Mouse (Mus musculus) 3134 (cell line): ENCODE results near the gene Lyrm4.

Experiments used
- DNase-seq: peaks from one replicate; pipeline ENCODE4 v3.0.0-alpha.2; 2011; ENCODE audit warnings: low spot score; ENCODE audit not compliant: insufficient read length; ENCODE audit errors: extremely low read depth

Lyrm4 gene

DNA sequence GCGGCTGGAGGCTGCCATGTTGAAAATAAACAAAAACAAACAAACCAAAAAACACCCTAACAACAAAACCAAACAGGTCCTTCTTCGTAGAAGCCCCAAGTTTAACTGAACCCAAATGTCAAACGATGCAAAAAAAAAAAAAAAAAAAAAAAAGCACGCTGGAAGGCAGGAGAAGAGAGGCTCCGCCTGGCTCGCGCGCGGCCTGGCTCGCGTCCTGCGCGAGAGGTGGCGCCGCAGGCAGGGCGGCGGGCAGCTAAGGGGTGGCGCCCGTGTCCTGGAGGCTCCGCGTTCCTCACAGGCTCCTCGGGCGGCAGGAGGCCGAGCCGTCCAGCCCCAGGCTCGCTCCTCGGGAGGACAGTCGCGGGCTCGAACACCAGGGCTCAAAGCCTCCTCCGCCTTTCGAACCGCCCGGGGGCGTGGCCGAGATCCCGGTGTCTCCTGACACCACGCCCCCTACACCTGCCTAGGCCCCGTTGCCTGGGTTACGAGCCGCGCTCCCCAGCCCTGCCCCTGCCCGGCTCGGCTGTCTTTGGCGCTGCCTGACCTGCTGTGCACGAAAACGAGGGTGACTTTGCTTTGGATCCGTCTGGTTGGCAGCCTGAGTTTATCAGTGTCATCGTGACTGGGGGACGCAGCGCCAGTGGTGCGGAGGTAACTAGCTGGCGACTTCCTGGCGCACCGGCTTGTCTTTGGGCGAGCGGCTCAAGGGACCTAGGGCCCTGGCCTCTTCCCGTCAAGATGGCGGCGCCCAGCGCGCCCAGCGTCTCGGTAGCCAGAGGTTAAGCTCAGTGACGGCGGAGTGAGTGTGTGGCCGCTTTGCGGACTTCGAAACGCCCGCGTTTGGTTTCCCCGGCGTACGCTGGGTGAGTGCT is at the start of gene Lyrm4, which contains the start of gene Fars2:
Gene Lyrm4, minus strand, starts transcription at position 384 of the 872 bp plus-strand sequence.
Gene Fars2, plus strand, starts transcription at position 270 of the 872 bp plus-strand sequence.
- DNase-seq, result peak; percentile 96

DNA sequence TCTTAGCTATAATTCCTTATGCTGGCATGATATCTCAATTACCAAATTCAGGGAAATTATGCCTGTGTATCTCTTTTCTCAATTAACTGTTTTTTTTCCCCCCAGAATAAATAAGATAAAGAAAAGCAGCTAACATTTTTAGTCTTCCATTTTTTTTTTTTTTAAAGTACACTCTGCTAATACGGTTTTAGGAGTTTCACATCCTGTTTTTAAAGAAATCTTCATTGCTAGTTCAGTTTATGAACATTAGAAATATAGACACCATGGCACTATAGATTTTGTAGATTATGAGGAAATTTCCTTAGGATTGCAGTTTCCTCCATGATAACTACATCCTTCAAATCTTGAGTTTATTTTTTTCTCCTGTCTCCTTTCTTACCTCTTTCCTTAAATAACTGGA is 46.6 kb upstream of the Lyrm4 start:
- DNase-seq, result no peak

DNA sequence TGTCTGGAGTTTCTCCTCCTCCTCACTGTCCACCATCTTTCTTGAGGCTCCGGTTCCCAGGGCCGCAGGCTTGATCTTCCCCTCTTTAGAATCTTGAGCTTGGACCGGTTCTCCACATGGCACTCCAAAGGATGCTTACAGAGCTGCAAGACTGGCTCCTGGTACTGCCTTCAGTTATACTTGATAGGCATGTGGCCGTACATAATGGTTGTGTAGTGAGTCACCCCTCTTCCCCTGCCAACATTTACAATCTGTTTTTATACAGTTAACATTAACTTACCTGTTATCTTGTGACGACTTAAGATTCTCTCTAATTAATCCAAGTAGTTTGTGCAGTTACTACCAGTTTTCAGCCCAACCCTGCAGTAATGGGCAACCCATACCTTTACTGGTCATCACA is 46.1 kb upstream of the Lyrm4 start:
- peak; percentile 6 for DNase-seq

DNA sequence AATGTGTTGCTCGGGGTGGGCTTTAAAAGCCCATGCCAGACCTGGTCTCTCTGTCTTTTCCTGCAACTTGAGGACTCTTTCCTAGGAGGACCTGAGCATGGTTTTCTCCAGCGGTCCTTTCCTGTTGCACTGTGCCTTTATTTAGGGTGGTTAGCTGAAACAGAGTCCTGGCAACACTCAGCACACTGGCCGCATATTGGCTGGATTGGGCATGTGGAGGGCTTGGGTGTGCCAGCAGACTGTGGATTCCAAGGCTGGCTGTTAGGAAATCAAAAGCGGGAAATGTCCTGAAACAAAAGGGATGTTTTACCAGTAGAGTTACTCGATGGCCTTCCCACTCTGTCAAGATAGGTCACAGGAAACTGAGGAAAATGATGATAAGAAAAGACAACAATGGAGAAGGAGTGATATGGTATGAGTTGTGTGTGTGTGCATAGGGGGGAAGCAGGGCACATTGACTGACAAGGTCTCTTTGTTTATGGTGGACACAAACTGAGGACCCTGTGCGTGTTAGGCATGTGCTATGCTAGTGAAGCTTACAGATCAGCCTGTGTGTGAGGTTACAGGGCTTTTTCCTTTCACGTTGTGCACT is 39.1 kb upstream of the Lyrm4 start:
- DNase-seq, result no peak

DNA sequence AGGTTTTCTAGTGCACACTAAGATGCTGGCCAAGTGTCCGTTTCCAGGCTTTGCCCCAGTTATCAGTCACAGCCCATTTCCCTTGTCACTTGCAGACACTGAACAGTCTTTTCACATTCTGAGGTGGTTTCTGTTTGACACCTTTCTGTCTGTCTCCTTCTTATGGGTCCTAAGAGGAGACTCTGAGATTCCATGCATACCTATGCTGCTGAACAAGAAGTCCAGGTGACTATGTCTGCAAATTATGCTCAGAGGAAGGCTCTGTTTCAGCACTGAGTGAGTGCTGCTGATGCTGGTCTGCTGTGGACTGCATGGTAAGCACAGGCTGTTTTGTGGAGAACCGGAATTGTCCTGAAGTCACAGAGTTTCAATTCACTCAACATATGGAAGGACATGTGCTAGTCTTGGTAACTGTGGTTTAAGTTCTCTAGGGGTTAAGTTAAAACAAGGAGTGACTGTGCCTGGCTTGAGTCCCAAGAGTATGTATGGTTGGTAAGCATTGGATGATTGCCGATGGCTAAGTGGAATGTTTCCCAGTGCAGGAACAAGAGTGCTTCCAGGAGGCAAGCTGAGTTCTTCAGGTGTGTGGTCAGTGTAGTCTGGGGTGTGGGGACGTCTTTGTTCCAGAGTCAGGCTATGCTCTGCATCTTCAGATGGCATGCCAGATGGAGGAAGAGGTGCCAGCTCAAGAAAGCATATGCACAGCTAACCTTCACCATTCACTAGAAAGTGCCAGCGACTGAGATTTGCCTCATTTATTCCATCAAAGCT is 35.6 kb upstream of the Lyrm4 start:
- DNase-seq, result no peak

DNA sequence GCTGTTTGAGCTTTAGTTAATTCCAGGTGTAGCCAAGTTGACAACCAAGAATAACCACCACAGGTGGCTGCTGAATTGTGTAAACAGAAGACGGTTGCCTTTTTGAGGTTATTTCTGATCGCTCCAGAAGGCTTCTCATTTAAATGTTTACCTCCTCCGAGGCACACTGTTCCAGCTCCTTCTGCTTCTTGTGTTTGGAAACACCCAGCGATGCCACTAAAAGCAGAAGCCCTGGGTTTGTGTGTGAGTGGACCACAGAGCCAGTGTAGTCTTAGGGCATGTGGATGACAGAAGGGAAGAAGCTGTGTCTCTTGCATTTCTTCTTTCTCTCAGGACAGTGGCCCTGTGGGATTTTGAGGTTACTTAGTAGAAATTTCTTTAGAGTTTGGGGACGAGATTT is 32.9 kb upstream of the Lyrm4 start:
- DNase-seq, result no peak

DNA sequence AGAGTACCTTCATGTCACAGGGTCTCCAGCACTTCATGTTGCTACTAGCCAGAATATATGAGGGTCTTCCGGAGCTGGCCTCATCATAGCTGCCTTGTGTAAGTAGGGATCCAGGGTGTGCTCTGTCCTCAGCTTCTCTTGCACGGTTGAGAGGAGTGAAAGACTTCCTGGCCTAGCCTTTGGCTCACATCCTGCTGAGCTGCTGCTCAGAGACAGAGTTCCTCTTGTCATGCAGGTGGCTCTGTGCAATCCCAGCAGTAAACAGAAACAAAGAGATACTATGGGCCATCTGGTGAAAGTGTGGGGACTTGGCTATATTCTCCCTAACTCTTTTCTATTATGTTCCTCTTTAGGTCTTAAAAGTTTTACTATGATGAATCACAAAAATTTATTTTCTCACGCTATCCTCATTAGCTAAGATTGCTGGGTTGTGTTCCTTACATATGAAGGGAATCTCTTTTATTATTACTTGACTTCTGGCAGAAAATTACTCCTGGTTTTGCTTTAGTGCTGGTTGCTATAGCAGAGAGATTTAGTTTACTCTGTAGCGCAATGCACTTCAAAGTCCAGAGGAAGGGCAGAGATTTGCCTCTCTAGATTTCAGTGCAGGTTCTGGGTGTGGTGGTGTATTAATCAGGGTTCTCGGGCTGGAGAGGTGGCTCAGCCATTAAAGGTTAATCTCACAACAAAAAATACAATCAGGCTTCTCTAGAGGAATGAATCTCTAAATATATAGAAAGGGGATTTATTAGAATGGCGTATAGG is 32.0 kb upstream of the Lyrm4 start:
- DNase-seq, result no peak

DNA sequence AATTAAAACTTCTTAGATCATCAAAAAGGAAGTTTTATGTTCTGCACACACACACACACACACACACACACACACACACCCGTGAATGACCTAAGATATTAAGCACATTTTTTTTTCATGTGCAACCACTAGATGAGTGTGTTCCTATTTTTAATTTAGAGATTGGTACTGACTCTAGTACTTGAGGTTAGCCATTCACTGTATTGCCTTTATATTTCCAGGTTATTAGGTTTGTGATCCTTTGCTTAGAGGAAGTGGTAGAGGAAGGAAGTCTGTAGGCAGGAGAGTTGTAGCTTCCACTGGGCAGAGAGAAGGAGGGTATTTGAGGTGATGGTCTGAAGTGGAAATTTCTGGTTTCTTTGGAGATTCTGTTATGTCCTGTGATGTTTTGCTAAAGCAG is 28.3 kb upstream of the Lyrm4 start:
- DNase-seq, result no peak

DNA sequence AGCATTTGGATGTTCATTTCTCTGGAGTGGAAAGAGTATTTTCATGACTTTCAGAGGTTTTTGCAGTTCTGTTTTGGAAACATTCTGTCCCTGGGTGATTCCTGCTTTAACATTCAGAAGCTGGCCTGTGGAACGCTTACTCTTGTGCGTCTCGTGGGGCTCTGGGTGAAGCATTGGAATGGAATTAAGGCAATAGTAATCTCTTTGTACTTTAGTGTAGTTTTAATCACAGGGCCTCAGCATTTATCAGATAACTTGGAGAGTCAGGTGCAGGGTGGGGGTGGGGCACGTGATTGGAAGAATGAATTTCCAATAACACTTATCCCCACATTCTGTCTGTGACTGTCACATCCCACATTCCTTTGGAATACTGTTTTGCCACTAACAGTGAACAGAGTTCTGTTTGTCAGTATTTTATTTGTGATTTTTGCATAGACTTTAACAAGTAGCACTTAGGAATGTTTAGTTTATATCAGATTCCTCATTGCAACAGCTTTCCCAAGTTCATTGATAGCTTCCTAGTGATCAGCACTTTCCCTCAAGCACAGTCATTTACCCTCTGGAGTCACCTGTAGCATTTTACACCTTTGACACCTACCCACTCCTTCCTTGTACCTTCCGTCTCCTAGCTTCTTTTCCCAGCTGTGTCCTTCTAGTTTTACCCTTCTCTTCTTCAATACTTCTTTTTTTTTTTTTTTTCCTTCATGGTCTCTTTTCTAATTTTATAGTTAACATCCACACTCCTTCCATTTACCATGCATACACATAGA is 23.1 kb upstream of the Lyrm4 start:
- no peak for DNase-seq

DNA sequence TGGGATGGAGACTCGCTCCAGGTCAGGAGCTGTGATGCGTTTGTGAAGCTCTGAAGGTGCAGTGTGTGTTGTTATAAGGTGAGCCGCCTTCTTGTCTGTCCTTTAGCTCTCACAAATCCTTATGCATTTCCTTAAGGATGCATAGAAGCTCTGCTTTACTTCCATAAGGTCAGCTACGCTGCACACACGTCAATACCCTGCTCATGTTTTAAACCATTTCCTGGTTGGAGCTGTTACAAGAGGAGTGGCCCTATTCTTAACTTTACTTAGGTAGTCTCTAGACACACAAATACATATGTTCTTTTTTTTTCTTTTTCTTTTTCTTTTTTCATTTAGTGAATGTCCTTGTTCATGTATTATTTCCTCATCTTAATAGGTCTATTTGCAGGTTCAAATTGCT is 22.4 kb upstream of the Lyrm4 start:
- DNase-seq, result no peak

DNA sequence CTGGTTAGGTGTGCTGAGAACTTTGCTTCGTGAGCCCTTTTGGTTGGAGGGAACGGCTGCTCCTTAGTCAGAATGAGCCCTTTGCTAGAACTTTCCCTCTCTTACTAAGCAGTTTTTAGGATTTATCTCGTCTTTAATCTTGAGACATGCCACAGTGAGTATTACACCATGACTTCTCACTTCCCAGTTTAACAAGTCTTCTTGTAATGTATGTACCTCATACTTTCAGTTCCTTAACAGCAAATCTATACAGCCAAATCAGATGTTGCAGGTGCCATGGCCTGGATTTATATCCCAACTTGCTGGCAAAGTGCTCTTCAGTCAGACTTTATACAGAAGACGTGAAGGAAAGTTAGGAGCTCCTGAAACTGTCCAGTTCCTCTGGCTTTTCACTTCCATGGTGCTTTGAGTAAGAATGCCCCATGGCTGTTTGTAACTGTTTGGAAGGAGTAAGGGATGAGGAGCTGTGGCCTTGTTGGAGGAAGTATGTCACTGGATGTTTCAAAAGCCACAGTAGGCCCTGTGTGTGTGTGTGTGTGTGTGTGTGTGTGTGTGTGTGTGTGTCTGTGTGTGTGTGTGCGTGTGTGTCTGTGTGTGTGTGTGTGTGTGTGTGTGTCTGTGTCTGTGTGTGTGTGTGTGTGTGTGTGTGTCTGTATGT is 14.8 kb upstream of the Lyrm4 start:
- DNase-seq, result no peak

DNA sequence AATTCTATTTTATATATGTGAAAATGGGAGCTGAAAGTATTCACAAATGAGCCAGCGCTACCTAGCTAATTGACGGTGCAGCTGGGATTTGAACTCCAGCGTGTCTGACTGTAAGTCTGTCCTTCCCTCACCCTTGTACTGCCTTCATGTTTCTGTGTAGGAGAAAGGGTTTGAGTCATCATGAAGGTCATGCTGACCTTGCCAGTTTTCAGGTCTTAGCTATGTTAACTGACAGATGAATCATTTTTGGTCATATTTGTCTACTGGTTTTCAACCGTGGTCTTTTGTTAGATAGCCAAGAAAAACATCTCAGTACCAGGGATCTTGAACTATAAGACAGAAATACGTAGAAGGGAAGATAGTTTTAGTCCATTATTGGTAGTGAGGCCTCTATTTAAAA is 14.1 kb upstream of the Lyrm4 start:
- peak; percentile 46 for DNase-seq

DNA sequence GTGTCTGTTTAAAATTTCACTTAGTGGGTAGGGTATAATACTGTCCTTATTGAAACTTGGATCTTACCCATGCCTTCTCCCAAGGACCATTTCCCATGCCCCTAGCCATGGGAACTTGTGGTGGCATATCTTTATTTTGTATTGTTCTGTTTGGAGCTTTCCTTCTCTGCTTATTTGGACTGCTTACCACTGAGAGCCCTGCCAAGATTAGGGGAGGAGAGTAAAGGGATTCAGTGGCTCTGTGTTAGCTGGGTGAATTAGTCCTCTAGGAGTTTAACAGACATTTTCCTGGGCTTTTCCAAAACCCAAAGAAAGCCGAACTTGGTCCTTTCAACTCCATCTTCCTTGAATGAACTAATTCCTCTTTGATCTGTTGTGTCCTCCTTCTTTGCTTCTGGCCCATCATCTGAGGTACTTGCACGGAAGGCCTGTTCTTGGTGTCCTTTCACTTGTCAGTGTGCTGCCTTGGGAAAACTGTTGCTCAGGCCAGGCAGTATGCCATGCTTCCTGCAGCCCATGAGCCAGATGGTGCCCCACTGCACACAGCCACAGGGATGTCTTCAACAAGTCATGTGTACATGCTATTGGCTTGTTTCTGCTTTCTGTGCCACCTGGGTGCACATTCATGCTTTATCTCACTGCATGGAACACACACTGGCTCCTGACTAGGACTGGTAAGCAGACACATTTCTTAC is 12.2 kb upstream of the Lyrm4 start:
- DNase-seq, result no peak

DNA sequence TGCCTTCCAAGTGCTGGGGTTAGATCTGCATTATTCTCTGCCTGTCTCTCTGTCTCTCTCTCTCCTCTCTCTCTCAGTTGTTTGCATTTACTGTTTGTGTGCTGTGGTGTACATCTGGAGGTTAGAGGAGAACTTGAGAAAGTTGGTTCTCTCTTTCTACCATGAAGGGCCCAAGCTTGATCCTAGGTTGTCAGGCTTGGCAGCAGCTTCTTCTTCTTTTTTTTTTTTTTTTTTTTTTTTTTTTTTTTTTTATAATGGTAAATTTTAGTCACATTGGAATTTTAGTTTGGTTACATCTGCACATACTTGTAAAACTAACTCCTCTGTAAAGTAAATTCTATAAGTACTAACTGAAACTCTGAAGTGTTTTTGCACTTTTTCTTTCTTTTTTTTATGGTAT is 3.3 kb upstream of the Lyrm4 start:
- DNase-seq, result no peak

DNA sequence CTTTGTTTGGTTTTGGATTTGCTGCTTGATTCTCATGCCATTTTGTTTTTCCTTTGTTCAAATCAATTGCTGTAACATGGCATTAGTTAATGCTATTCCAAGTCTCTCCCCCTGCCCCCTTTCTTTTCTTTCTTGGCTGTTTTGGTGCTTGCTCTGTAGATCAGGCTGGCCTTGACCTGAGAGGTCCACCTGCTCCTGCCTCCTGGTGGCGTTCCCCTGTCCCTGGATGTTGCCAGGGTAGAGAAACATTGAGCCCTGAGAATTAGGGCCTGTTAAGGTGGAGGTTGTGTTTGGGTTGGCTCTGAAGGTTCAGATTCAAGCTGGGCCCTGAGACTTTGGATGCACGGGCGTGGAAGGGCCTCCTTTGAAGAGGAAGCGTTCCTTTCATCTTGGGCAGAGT is 2.4 kb upstream of the Lyrm4 start:
- DNase-seq, result no peak

DNA sequence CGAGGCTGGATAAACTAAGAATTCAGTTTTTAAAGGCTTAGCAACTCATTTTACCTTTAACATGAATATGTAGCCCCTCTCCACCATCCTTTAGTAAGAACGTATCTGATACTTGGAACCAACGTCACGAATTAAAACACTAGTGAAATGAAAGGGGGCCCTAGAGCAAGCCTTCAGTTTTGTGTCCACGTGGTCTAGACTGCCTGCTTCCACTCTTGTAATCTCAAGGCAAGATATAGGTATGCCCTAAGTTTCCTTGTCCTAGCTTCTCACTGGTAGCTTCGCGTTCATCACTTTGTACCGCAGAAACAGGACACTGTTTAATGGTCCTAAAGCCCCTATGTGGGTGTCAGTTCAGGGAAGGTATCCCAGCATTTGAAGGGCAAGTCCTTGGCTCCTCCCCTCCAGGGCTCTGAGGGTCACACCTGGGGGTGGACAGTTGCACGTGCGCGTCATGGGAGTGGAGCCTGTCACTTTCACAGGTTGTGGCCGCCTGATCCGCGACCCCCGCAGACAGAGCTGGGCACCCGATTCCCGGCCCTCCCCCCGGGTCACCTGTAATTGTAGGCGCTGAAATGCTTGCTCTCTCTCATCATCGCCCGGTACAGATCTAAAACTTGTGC is 695 bp downstream of the Lyrm4 start:
- DNase-seq, result no peak

DNA sequence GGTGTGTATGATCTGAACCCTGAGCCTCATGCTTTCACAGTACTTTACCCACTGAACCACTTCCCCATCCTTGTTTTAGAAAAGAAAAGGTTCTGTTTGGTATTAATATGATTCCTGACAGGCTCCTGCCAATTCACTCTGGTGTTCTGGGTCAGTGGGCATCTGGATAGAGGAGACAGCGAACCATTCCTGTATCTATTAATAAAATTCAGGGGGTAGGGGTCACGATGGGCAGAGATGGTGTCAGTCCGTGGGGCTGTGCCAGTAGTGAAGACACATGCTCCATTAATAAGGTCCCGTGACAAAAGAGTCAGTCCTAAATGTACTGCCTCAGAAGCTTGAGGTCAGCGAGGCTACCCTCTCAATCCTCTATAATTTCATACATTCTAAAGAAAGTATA is 4.1 kb downstream of the Lyrm4 start:
- DNase-seq, result no peak

DNA sequence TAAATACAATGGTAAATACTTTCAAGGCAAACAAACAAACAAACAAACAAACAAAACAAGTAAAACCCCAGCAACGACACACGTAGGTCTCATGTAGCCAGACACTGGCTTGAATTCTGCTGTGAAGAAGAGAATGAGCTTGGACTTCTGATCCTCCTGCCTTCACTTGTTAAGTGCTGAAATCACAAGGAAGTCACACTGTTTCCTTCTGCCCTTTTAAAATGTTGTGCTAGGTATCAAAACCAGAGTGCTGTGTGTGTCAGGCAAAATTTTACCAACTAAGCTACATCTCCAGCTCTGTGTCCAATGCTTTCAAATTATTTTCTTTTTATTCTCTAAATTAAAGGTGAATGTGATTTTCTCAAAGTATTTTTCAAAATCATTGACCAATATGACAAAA is 6.0 kb downstream of the Lyrm4 start:
- no peak for DNase-seq

DNA sequence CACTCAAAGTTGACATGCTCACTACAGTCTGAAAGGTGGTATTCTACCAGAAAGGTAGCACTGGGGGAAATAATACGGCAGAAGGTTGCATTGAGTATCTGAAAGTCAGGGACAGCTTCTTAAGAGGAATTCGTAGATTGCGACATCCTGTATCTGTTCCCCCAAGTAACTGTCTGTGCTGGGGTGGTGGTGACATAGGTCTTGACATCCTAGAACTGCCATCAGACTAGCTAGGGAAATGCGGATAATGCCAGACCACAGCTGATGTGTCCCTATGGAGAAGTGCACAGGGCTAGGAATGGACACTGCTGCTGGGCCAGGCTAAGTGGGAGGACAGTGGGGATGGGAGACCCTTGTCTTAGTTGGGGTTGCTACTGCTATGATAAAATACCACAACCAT is 8.8 kb downstream of the Lyrm4 start:
- no peak for DNase-seq
